Comparison of ENCODE assay signal across 8 mouse cellular contexts in the genomic region with DNA sequence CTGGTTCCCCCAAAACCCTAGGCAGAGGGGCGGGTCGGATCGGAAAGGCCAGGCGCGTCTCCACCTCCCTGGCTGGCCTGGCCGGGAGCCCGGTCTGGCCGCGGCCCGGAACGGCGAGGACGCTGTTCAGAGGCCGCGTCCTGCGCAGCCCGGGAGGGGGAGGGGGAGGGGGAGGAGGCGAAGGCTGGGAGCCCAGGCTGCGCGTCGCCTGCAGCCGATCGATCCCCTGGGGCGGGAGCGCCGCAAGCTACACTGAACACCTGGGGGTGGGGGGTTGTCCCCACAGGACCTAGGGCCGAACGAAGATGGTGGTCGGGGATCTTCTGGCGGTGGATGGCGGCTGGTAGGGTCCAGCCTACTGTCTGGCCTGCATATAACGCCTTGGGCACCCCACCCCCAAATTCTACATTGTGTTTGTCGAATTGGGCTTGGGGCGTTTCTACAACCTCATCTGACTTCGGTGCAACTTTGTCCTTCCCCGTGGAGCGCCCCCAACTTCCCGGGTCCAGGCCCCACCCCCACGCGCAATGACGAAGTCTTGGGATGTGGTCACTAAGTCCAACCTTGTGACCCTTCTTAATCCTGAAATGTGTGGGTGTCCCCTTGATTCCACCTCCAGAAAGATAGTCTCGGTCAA. TPM values are rescaled to one million over a fixed set of nuclear protein-coding genes. Genes with fewer than 3 reads are reported as not detected.
A peak's percentile ranks its signal among the peaks of the same experiment; 100 is the strongest.
DNase-seq lines count a peak whose midpoint lies in the region; TF ChIP-seq lines count a peak whose summit lies in the region.

No protein-coding gene starts in this region.

- intact Hi-C loops in heart, postnatal 10 days (cut with DNase I), result loop anchor here (1.0 kb wide), 1 partner anchor 96 kb away; no protein-coding TSS in a partner anchor

- peak in 1 of 2 experiments; percentile 43 for DNase-seq in layer of hippocampus, adult 2 months (ENCODE audit: low spot score in 2 of 2)
- DNase-seq in layer of hippocampus, postnatal 14 days (ENCODE audit: low spot score in 2 of 2), result no peak
- DNase-seq in adrenal gland, postnatal 25 days, result peak; percentile 86
- DNase-seq in fibroblast of lung, adult 2 months (ENCODE audit: low read depth), result peak; percentile 32
- DNase-seq in heart, postnatal 10 days, result peak; percentile 80 to 81
- peak; percentile 82 to 92 for DNase-seq in kidney, postnatal 36 days
- peak; percentile 66 for DNase-seq in mesoderm, embryonic 11.5 days (ENCODE audit: low read depth, low spot score)
- peak; percentile 86 for DNase-seq in testis, postnatal 10 days (ENCODE audit: low spot score)

- peak overlapping the region; percentile 56 for H3K4me3 ChIP-seq in layer of hippocampus, adult 2 months

- peak overlapping the region; percentile 24; the same call in 1 of the 2 replicates for H3K27ac ChIP-seq in layer of hippocampus, adult 2 months

- TF ChIP-seq CTCF in layer of hippocampus, adult 2 months (conservative IDR thresholded peaks at IDR 0.05), result no peak

RNA-seq across cellular contexts. Expression of a gene that starts 5.1 kb away (rescaled TPM):
- total RNA-seq in layer of hippocampus, adult 2 months (2021), result 10 to 100 TPM; 53.7 to 60.4 TPM
- 10 to 100 TPM; 59.1 to 59.4 TPM for total RNA-seq in layer of hippocampus, postnatal 14 days (2021)
- total RNA-seq in adrenal gland, postnatal 25 days (2021), result 100 and 121 TPM in 2 replicates
- 10 to 100 TPM; 22.1 to 22.6 TPM for total RNA-seq in heart, postnatal 10 days (2021)

RNA-seq across cellular contexts. Expression of a gene that starts 50.3 kb away (rescaled TPM):
- total RNA-seq in layer of hippocampus, adult 2 months (2021), result 10 to 100 TPM; 10.2 to 11.3 TPM
- 10 to 100 TPM; 15.0 to 15.2 TPM for total RNA-seq in layer of hippocampus, postnatal 14 days (2021)
- total RNA-seq in adrenal gland, postnatal 25 days (2021), result 9.2 and 13.0 TPM in 2 replicates
- total RNA-seq in heart, postnatal 10 days (2021), result 1 to 10 TPM; 5.6 to 7.5 TPM

Comparison
In these comparisons a context has a peak if more than half of its experiments do, and no peak if none do; other contexts are left out.
1. DNase-seq: peak in adrenal gland, postnatal 25 days (single experiment), fibroblast of lung, adult 2 months (single experiment), heart, postnatal 10 days (2 of 2), kidney, postnatal 36 days (2 of 2), mesoderm, embryonic 11.5 days (single experiment) and testis, postnatal 10 days (single experiment); none in layer of hippocampus, postnatal 14 days (0 of 2).